Comparison of ENCODE assay signal across 17 mouse cellular contexts in genomic region chr7:129802168-129802567, GRCm38 (mm10).
DNase-seq lines count a peak whose midpoint lies in the region; ATAC-seq and TF ChIP-seq lines count a peak whose summit lies in the region.
"Had no signal": no experiment of that assay in that cellular context is flagged by ENCODE, and none has a peak within 500 bp of the region (broad histone marks: within the 10 kb centered on the region; RNA-seq: fewer than 3 reads in every experiment).

No protein-coding gene starts in this region.

- WGBS in forebrain, embryonic 14.5 days, result 26% methylated on average over 6 of the region's 6 CpGs
- WGBS in forebrain, embryonic 11.5 days, result 83% methylated on average over 6 of the region's 6 CpGs
- 66% methylated on average over 6 of the region's 6 CpGs for WGBS in intestine, embryonic 16.5 days
- WGBS in intestine, postnatal 0 days, result 72% methylated on average over 6 of the region's 6 CpGs
- WGBS in midbrain, embryonic 14.5 days, result 53% methylated on average over 6 of the region's 6 CpGs
- 88% methylated on average over 6 of the region's 6 CpGs for WGBS in midbrain, embryonic 10.5 days
- WGBS in neural tube, embryonic 15.5 days, result 78% methylated on average over 6 of the region's 6 CpGs

- no peak for TF ChIP-seq CTCF in intestine, postnatal 0 days (IDR thresholded peaks at IDR 0.05; ENCODE audit: low read depth)

- no peak for DNase-seq in forebrain, embryonic 14.5 days (ENCODE audit: low spot score)
- no peak for DNase-seq in forebrain, embryonic 11.5 days (ENCODE audit: low spot score)
- DNase-seq in midbrain, embryonic 14.5 days, result peak; percentile 34
- DNase-seq in midbrain, embryonic 10.5 days (ENCODE audit: low spot score), result no peak
- DNase-seq: B cell, adult 2 months; cerebellum, adult 2 months; gastrocnemius, postnatal 14 days; lung, postnatal 14 days; right cerebral cortex, postnatal 14 days; spleen, adult 18-20 months; thymus, adult 18-20 months had no signal

- H3K4me1 ChIP-seq in forebrain, embryonic 14.5 days (ENCODE audit: control insufficient read depth, insufficient read depth, low read length), result peaks cover 15% of the 10 kb centered on the region; the same call in 1 of the 2 replicates
- peaks cover 8% of the 10 kb centered on the region for H3K4me1 ChIP-seq in forebrain, embryonic 11.5 days (replicated peaks; ENCODE audit: control insufficient read depth, insufficient read depth, low read length)
- peaks cover 30% of the 10 kb centered on the region for H3K4me1 ChIP-seq in intestine, embryonic 16.5 days (ENCODE audit: control insufficient read depth, insufficient read depth, low read length)
- H3K4me1 ChIP-seq in intestine, postnatal 0 days (replicated peaks; ENCODE audit: control insufficient read depth, insufficient read depth, low read length), result no peaks in the 10 kb centered on the region; the same call in 1 of the 2 replicates
- H3K4me1 ChIP-seq in midbrain, embryonic 14.5 days (ENCODE audit: control insufficient read depth, insufficient read depth, low read length), result peaks cover 11% of the 10 kb centered on the region
- peaks cover 18% of the 10 kb centered on the region; the same call in 1 of the 2 replicates for H3K4me1 ChIP-seq in midbrain, embryonic 10.5 days
- peaks cover 14% of the 10 kb centered on the region for H3K4me1 ChIP-seq in neural tube, embryonic 15.5 days
- H3K4me1 ChIP-seq: liver, embryonic 15.5 days; megakaryocyte, embryonic 14.5 days had no signal

- H3K36me3 ChIP-seq in forebrain, embryonic 14.5 days (ENCODE audit: control insufficient read depth, insufficient read depth, low read length), result no peaks in the 10 kb centered on the region
- H3K36me3 ChIP-seq in forebrain, embryonic 11.5 days (ENCODE audit: control insufficient read depth, insufficient read depth, low read length), result no peaks in the 10 kb centered on the region
- no peaks in the 10 kb centered on the region for H3K36me3 ChIP-seq in intestine, embryonic 16.5 days (ENCODE audit: control insufficient read depth, insufficient read depth, low read length)
- H3K36me3 ChIP-seq in intestine, postnatal 0 days (ENCODE audit: control insufficient read depth, insufficient read depth), result no peaks in the 10 kb centered on the region
- no peaks in the 10 kb centered on the region for H3K36me3 ChIP-seq in midbrain, embryonic 14.5 days (ENCODE audit: control insufficient read depth, insufficient read depth, low read length)
- no peaks in the 10 kb centered on the region for H3K36me3 ChIP-seq in midbrain, embryonic 10.5 days
- H3K36me3 ChIP-seq in neural tube, embryonic 15.5 days, result no peaks in the 10 kb centered on the region
- H3K36me3 ChIP-seq: limb, embryonic 13.5 days; liver, embryonic 15.5 days had no signal

- no peak overlapping the region for H3K4me3 ChIP-seq in forebrain, embryonic 14.5 days (ENCODE audit: low read depth, low read length)
- no peak overlapping the region for H3K4me3 ChIP-seq in forebrain, embryonic 11.5 days (ENCODE audit: low read depth, low read length)
- no peak overlapping the region for H3K4me3 ChIP-seq in intestine, embryonic 16.5 days (ENCODE audit: low read length)
- H3K4me3 ChIP-seq in intestine, postnatal 0 days (ENCODE audit: low read depth, low read length), result no peak overlapping the region
- H3K4me3 ChIP-seq in midbrain, embryonic 14.5 days (replicated peaks; ENCODE audit: low read depth, low read length), result no peak overlapping the region
- H3K4me3 ChIP-seq in midbrain, embryonic 10.5 days, result no peak overlapping the region
- no peak overlapping the region for H3K4me3 ChIP-seq in neural tube, embryonic 15.5 days (replicated peaks)
- H3K4me3 ChIP-seq: limb, embryonic 13.5 days; liver, embryonic 15.5 days; megakaryocyte, embryonic 14.5 days had no signal

- no peak for ATAC-seq in forebrain, embryonic 14.5 days
- ATAC-seq in forebrain, embryonic 11.5 days (replicated peaks; ENCODE audit: low FRiP score), result no peak
- no peak for ATAC-seq in intestine, embryonic 16.5 days
- ATAC-seq in intestine, postnatal 0 days, result no peak
- no peak for ATAC-seq in midbrain, embryonic 14.5 days (ENCODE audit: low FRiP score, low TSS enrichment)
- no peak for ATAC-seq in neural tube, embryonic 15.5 days (ENCODE audit: low FRiP score)

- no peaks in the 10 kb centered on the region for H3K27me3 ChIP-seq in forebrain, embryonic 14.5 days (replicated peaks; ENCODE audit: control insufficient read depth, insufficient read depth, low read length)
- no peaks in the 10 kb centered on the region for H3K27me3 ChIP-seq in forebrain, embryonic 11.5 days (ENCODE audit: control insufficient read depth, insufficient read depth, low read length)
- H3K27me3 ChIP-seq in intestine, embryonic 16.5 days (replicated peaks; ENCODE audit: control insufficient read depth, insufficient read depth, low read length), result no peaks in the 10 kb centered on the region
- no peaks in the 10 kb centered on the region for H3K27me3 ChIP-seq in intestine, postnatal 0 days (replicated peaks; ENCODE audit: control insufficient read depth, insufficient read depth, low read length)
- peaks cover 15% of the 10 kb centered on the region for H3K27me3 ChIP-seq in midbrain, embryonic 14.5 days (ENCODE audit: control insufficient read depth, insufficient read depth, low read length)
- no peaks in the 10 kb centered on the region for H3K27me3 ChIP-seq in midbrain, embryonic 10.5 days (ENCODE audit: low read depth, poor library complexity, severe bottlenecking)
- 0 out of 2 replicates have a peak, but pooled peaks cover 8% of the 10 kb centered on the region for H3K27me3 ChIP-seq in neural tube, embryonic 15.5 days (replicated peaks)
- H3K27me3 ChIP-seq: liver, embryonic 15.5 days; megakaryocyte, embryonic 14.5 days had no signal

- no peaks in the 10 kb centered on the region for H3K9me3 ChIP-seq in forebrain, embryonic 14.5 days (replicated peaks; ENCODE audit: control insufficient read depth, low read length)
- no peaks in the 10 kb centered on the region for H3K9me3 ChIP-seq in forebrain, embryonic 11.5 days (ENCODE audit: control insufficient read depth, low read length)
- H3K9me3 ChIP-seq in intestine, embryonic 16.5 days (ENCODE audit: control insufficient read depth, low read length), result no peaks in the 10 kb centered on the region
- no peaks in the 10 kb centered on the region for H3K9me3 ChIP-seq in intestine, postnatal 0 days (ENCODE audit: control insufficient read depth)
- H3K9me3 ChIP-seq in midbrain, embryonic 14.5 days (ENCODE audit: control insufficient read depth, low read length), result no peaks in the 10 kb centered on the region
- no peaks in the 10 kb centered on the region for H3K9me3 ChIP-seq in midbrain, embryonic 10.5 days (replicated peaks)
- no peaks in the 10 kb centered on the region for H3K9me3 ChIP-seq in neural tube, embryonic 15.5 days (replicated peaks)
- H3K9me3 ChIP-seq: limb, embryonic 13.5 days; liver, embryonic 15.5 days had no signal

- no peak overlapping the region for H3K9ac ChIP-seq in forebrain, embryonic 14.5 days (ENCODE audit: low read length)
- H3K9ac ChIP-seq in forebrain, embryonic 11.5 days (ENCODE audit: low read length), result no peak overlapping the region
- H3K9ac ChIP-seq in intestine, embryonic 16.5 days (ENCODE audit: low read depth, low read length), result no peak overlapping the region
- no peak overlapping the region for H3K9ac ChIP-seq in intestine, postnatal 0 days (ENCODE audit: low read depth, low read length)
- no peak overlapping the region for H3K9ac ChIP-seq in midbrain, embryonic 14.5 days (replicated peaks; ENCODE audit: low read length)
- H3K9ac ChIP-seq in neural tube, embryonic 15.5 days (replicated peaks), result no peak overlapping the region
- H3K9ac ChIP-seq: limb, embryonic 13.5 days; liver, embryonic 15.5 days had no signal

- H3K4me2 ChIP-seq in forebrain, embryonic 14.5 days (ENCODE audit: low read length), result peak overlapping the region; percentile 3; the same call in 1 of the 2 replicates
- no peak overlapping the region for H3K4me2 ChIP-seq in forebrain, embryonic 11.5 days (ENCODE audit: low read depth, low read length, severe bottlenecking)
- H3K4me2 ChIP-seq in intestine, embryonic 16.5 days (ENCODE audit: low read depth, low read length), result no peak overlapping the region
- no peak overlapping the region for H3K4me2 ChIP-seq in intestine, postnatal 0 days (replicated peaks; ENCODE audit: low read depth)
- no peak overlapping the region for H3K4me2 ChIP-seq in midbrain, embryonic 14.5 days (ENCODE audit: low read length)
- H3K4me2 ChIP-seq in neural tube, embryonic 15.5 days, result no peak overlapping the region
- H3K4me2 ChIP-seq: limb, embryonic 13.5 days; liver, embryonic 15.5 days had no signal

- no peak overlapping the region for H3K27ac ChIP-seq in forebrain, embryonic 14.5 days (ENCODE audit: low read depth, low read length)
- H3K27ac ChIP-seq in forebrain, embryonic 11.5 days (ENCODE audit: low read depth, low read length), result no peak overlapping the region
- H3K27ac ChIP-seq in intestine, embryonic 16.5 days (ENCODE audit: low read length), result peak overlapping the region; percentile 5; the same call in 1 of the 2 replicates
- H3K27ac ChIP-seq in intestine, postnatal 0 days (ENCODE audit: low read depth, low read length), result no peak overlapping the region
- no peak overlapping the region for H3K27ac ChIP-seq in midbrain, embryonic 14.5 days (replicated peaks; ENCODE audit: low read depth, low read length)
- H3K27ac ChIP-seq in midbrain, embryonic 10.5 days (replicated peaks), result no peak overlapping the region
- H3K27ac ChIP-seq in neural tube, embryonic 15.5 days (replicated peaks), result no peak overlapping the region
- H3K27ac ChIP-seq: liver, embryonic 15.5 days had no signal
